Mouse (Mus musculus) liver, adult 2 months (tissue): ENCODE measurements around the gene Pak2.

Experiments used
- CTCF ChIP-seq: fragments of 200-500 bp; IDR thresholded peaks from 2 replicates; pipeline ENCODE4 v1.5.1; 2011; ENCODE audit warnings: low read depth, low read length, control low read depth
- POLR2A ChIP-seq: fragments of 200-500 bp; IDR thresholded peaks from 2 replicates; pipeline ENCODE4 v1.6.1; 2011; ENCODE audit warnings: low read length, control low read depth; ENCODE audit not compliant: insufficient read depth; ENCODE audit errors: extremely low read depth

- TF ChIP-seq POLR2A, result no peak
- no peak for TF ChIP-seq CTCF
Measured at GRCm38 (mm10) chr16:32091466-32091865, 12.3 kb upstream of the Pak2 start.
